Mouse (Mus musculus) liver (tissue): ENCODE measurements around the gene Me1.

ENCODE experiments used
- DNase-seq: peaks from one replicate; pipeline ENCODE4 v3.0.0-alpha.2; 2020; ENCODE audit warnings: mixed read lengths

Me1 gene

DNA sequence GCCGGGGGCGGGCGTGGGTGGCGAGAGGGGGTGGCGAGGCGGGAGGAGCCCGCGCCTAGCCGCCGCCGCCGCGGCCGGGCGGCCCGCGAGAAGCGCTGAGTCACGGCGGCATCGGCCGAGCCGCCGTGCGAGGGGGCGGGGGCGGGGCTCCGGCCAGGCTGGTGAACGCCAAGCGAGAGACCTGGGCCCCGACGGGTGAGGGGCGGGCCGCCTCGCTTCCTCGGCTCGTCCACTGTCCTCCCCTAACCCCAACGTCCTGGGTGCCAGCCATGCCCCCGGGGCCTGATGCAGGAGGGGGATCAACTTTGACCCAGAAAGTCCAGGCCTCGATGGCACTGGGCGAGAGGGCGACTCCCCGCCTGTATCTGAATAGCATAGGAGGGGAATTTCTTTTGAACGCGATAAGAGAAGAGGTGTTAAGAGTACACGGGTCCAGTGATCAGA lies at the start of gene Me1:
Me1 (minus strand) TSS at position 136 of the 444 bp plus-strand sequence.
- peak; percentile 78 for DNase-seq

DNA sequence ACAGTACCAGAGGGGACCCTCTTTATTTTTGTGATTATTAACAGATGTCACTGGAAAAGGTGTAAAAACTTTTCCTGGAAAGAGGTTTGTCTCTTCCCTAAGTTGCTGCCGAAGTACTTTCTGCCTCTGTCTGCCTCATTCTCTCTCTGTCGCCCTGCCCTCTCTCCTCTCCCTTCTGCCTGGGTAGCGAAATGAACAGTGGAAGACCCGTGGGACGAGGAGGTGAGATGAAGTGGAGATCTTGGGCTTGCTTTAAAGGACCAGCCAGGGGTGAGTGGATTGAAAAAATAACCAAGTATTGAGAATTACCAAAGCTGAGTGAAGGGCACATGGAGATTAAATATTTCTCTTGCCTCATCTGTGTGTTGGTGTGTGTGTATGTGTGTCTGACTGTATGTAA lies 48.3 kb upstream of the Me1 start:
- no peak for DNase-seq

DNA sequence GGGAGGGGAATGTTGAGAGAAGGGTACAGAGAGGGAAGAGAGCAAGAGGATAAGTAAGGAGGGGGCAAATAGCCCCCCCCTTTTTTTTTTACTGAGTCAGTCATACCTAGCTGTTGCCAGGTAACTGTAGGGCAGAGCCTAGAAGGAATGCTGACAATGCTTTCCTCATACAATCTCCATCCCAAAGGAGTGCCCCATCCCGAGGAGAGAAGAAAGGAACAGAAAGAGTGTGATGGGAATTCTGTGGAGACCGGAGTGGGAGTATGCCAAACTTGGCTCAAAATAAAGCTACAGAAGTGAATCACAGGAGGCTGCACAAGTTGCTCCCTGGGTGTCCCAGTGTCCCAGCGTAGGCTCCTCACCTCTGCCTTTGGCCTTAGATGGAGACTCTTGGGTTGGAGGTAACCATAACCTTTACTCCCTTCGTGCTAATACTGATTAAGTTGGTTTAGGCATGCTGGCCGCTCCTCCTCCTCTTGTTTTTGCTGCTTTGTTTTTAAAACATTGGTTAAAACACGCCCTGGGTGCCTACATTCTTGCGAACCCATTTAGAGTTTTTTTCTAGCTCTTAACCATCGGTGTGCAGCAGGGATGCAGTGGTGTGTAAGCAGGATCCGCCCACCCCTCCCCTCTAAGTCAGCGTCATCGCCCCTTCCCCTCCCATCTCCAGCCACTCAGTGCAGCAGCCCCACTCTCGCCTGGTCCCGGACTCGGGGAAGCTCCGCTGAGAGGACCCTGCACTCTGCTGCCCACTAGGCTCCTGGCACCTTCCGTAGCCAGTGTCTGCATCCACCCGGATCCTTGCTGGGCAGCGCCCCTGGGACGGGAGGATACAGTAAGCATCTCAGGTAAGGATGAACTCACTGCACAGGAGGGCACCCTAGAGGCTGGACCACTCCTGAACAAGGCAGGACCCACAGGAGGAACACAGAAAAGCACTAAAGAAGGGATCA lies 47.5 kb upstream of the Me1 start, which contains the start of gene Prss35:
Prss35 (plus strand) TSS at position 691 of the 953 bp plus-strand sequence.
- DNase-seq, result peak; percentile 16

DNA sequence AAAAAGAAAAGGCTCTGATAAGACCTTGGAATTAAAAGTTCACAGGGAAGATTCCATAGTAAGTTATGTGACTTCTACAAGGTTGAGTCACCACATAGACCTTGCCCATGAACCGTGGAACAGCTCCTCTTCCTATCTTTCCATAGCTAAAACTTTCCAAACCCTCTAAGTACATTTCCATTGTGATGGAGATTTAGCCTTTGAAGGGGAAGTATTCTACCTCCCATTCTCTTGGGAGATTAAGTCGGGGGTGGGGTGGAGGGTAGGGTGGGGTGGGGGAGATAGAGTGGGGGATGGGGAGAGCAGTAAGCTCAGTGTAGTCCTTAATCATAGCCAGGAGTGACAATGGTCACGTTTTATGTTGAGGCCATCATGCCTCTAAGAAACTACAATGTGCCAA lies 44.2 kb upstream of the Me1 start:
- DNase-seq, result no peak

DNA sequence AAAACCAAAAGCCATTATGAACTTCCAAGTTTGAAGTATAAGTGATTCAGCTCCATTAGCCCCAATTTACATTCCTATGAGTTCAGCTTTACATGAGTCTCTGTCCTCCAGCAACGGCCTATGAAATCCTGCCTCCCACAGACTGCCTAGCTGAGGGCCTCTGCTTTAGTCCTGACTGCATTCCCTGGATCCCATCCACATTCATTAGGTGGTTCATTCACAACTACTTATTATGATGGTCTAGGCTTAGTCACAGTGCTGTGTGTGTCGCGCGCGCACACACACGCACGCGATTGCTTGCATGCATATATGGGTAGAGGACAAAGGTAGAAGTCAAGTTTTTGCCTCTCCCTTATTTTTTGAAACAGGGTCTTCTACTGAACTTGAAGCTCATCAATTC lies 43.0 kb upstream of the Me1 start:
- DNase-seq, result no peak

DNA sequence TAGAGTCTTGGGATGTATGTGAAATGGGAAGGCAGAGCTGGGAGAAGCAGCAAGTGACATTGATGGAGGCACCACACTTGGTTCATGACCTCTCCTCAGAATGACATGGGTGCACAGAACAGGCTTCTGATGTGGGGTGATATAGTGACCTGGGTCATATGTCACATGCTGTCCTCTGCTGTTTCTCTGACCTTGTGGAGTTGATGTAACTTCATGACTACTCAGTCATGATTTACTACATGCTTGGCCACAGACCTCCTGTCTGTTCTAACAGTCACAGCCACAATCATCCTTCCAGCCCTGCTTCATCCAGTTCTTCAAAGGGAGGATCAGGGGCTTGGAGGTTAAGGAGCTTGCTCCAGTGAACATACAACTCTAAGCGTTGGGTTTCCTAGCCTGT lies 42.3 kb upstream of the Me1 start:
- no peak for DNase-seq

DNA sequence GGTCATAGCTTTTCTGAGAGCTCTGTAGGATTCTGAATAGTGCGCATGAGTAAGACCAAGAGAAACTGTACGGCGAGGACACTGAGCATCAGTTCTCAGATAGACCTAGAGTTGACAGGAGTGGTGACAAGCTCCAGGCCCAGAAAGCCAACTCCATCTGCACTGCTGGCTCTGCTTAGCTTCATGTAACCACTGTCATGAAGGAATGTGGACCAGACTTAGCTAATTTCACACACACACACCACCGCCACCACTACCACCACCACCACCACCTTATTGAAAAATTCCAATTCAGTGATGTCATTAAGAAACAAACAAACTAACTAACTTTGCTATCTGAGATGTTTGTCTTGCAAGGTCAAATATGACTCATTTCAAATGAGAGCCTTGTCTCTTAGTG lies 41.2 kb upstream of the Me1 start:
- DNase-seq, result no peak

DNA sequence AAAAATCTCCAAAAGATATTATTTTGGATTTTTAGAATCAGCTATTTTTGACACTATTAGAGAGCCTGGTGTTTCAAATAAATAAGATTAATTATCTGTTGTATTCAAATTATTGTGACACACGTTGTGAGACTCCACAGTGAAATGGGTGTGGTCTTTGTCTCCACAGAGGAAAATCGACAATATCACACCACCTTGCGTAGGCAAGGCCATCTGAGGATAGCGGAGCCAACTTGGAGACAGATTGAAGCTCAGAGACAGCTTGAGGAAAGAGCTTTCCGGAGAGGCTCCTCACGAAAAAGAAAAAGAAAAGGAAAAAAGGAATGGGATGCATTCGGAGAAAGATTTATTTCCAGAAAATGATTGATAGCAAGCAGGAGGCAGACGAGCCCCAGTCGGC lies 39.0 kb upstream of the Me1 start:
- DNase-seq, result no peak

DNA sequence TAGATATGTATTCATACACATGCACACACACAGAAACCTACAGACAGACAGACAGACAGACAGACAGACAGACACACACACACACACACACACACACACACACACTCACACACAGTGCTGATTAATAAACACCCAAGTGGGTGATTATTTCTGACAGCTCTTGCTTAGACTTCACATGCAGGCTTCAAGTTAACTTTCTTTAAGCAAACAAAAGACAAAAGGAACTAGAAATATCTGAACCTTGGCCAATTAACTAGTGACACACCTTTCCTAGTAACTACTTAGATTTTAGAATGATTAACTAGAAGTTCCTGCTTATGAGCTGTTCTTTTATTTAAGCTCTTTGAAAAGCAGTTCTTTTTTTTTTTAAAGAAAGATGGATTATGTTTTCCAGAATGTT lies 38.6 kb upstream of the Me1 start:
- DNase-seq, result no peak

DNA sequence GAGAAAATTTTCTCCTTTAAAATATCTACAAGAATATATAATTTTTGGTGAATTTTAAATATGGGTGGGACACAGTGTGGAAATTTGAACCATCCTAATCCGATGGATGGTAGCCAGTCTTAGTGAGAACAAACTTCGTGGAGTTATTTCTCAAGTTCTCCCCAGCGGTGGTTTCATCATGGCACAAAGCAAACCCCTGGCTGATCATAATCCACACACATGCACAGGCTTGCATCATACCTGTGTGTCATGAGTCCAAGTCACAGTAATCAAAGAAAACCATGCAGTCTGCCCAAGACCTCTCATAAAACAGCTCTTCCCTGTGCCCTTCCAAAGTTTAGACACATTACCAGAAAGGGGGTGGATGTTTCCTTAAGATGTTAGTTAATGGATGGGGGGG lies 34.1 kb upstream of the Me1 start:
- DNase-seq, result no peak

DNA sequence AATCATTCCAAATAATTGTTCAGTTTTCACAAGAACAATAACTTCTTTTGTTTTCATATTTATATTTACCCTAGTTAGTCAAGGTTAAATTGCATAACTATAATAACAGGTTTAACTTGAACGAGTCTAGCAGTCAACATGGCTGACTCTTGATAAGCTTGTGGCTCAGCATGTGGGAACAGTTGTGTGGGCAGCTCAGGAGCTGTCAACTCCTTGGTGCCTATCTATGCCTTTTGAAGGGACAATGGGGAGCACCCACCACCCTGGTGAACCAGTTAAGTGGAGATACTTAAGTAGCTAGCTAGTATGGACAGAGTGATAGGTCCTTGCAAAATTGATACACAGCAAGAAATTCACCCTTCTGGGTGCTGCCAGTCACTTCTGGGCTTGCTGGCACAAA lies 33.3 kb upstream of the Me1 start:
- DNase-seq, result no peak

DNA sequence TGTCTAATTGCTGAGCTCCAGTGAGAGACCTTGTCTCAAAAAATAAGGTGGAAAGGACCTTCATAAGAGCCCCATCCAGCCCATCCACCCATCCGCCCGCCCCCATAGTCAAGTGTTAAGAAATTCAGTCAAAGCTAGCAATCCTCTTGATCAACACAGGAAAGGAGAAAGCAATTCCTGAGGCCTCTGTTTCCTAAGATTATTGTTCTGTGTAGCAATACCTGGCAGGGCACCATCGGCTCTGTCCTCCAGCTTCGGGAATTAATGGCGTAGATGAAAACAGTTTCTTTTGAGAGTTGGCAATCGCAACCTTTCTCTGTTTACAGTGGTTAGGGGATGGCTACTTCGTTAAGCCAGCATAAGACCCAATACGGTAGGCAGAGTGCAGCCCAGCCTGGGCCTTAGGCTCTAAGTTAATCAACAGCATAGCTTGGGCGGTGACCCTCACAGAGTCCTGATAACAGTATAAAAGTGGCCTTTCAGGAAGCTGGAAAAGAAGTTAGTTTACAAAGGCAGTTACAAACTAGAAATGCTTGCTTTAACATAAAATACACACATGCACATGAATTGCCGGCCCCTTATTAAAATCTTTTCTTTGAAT lies 32.6 kb upstream of the Me1 start:
- no peak for DNase-seq

DNA sequence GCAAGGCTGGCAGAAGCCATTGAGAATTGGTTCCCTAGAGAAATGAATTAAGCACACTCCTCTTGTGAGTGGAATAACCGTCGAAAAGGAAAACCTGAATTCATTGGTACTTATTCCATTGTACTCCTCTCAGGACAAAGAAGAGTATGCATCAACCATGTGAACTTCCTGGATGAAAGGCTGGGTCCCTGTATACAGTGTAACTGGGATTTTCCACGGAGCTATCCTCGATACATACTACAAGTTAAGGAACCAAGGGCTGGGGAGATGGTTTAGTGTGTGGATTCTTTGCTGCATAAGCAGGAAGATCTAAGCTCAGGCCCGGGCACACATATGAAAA lies 30.6 kb upstream of the Me1 start:
- DNase-seq, result no peak

DNA sequence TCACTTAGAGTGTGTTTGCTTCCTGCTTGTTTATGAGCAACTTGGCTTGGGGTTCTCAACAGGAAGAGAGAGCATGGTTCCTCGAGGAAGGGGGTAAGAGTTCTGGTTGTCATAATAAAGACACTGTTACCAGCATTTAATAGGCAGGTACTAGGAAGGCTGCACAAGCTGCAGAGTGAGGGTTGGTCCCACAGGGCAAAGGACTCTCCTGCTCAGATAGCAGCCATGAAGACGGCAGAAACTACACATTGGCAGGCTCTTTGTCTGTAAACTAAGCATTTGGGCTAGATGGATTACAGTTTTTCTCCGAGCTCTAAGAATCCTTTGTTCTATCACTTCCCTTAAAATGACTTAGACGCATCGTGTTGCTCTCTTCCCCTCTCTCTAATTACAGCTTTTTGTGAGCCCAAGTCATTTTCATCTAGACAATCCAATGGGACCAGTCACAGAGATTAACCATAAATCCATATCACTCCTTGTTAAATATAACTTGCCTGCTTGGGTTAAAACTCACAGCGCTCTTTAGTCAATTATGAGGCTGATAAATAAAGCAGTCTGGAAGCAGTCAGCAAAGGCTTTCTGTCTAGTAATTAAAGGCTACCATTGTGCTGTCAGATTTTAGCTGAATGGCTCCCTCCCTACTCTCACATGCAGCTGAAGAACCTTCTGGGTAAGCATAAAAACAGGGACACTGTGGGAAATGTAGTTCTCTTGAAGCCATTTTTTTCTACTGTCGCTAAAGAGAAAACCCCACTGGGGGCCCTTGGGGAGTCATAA lies 30.0 kb upstream of the Me1 start:
- no peak for DNase-seq

DNA sequence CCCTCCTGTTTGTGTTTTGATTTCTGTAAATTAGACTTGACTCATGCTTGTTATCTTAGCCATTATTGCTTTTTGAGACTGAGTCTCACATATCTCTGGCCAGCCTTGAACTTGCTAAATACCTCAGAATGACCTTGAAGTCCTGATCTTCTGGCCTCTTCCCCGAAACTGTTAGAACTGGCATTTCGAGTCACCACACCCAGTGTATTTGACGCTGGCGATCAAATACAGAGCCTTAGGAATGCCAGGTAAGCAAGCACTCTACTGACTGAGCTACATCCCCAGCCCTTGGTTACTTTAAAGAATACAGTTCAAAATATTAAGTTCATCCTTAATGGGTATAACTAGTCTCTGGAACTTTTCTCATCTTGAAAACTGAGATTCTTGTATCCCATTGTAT lies 29.3 kb upstream of the Me1 start:
- no peak for DNase-seq

DNA sequence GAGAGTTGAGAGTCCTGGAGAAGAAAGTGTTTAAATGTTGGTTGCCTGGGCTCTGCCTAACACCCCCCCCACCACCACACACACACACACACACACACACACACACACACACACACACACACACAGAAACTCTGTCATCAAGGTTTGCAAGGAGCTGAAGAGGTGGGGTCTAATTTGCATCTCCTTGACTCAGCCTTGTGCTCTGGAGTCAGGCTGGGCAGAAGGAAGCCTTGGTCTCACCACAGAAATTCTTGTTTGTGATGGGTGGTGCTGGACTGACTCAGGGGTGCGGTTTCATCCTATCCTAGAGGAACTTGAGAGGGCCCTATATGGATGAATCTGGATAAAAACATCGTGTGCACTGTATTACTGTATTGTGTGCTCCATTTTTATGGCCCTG lies 25.0 kb upstream of the Me1 start:
- DNase-seq, result no peak

DNA sequence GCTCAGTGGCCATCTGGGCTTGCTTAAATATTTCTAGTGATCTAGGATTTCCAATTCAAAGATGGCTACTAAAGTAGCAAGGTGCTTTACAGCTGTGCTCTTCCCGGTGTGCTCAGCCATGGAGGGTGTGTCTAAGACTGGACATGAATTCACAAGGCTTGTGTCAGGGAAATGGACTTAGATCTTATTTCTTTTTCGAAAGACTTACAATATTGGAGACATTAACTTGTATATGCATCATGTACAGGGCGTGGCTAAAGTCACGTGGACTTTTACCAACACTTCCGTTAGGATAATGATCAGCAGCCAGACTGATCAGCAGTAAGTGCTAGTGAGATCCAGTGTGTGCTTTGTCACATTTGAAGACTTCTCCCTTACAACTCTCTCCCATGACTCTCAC lies 24.5 kb upstream of the Me1 start:
- DNase-seq, result no peak

DNA sequence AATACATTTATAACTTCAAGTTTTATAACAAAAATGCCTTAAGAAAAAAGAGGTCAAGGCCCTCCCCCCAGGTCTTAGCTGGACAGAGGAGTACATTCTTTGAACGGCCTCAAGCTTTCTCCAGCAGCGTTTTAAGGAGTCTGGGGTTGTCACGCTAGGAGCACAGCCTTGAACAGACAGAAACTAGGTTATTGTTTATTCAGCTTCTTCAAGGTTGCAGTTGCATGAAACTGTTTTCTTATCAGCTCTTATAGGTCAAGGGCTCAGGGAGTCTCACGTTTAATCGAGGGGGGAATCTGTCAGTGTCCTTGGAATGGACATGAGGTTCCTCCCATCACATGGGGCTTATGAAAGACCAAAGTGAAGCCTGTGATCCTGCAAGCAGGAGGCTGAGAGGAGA lies 21.4 kb upstream of the Me1 start:
- no peak for DNase-seq

DNA sequence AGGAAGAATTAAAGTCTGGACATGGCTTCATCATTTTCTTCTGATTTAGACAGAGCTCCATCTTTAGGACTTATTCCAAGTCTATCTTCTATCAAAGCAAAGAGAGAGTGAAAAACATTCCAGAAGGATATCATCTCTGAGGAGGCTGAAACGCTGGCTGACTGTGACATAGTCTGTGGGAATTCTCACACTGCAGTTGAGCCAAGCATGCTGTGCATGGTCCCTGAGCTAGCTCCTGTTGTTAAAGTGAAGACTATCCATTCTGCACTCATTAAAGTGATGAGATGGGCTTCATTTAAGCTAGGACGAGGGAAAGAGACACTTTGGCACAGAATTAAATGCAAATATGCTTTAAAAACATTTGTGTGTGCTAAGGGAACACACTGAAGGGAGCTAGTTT lies 20.8 kb upstream of the Me1 start:
- no peak for DNase-seq

DNA sequence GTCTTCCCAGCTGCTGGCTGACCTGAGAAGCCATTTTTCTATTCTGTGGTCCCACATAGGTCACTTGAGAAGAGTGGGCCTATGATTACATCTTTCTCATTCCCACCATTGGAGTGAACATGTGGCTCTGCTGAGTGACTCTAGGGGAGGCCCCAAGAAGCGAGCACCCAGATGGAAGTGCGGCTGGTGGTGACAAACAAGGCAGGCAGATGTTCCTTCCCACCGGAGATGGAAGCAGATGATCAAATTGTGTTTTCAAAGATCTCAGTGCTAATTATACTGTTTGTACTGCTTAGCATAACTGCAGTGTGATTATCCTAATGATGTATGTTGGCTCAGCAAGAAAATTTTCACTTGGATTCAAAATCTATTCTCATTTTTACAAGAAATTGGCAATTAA lies 18.3 kb upstream of the Me1 start:
- DNase-seq, result no peak

DNA sequence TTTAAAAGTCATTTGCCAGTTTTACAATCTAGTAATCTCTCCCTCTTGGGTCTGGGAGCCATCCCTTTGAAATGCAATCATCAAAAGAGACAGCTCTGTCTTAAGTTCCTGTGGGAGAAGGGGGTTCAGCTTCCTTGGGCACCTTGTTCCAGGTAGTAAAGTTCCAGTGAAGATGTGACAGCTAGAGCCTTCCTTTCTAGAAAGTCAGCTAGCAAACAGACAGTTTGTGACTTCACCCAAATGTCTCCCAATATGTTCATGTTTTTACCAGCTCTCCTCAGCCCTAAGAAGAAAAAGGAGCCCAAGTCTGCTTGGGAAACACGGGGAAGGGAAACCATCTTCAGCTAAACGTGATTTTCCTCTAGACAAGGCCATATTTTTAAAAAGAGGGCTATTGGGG lies 16.9 kb upstream of the Me1 start:
- no peak for DNase-seq

DNA sequence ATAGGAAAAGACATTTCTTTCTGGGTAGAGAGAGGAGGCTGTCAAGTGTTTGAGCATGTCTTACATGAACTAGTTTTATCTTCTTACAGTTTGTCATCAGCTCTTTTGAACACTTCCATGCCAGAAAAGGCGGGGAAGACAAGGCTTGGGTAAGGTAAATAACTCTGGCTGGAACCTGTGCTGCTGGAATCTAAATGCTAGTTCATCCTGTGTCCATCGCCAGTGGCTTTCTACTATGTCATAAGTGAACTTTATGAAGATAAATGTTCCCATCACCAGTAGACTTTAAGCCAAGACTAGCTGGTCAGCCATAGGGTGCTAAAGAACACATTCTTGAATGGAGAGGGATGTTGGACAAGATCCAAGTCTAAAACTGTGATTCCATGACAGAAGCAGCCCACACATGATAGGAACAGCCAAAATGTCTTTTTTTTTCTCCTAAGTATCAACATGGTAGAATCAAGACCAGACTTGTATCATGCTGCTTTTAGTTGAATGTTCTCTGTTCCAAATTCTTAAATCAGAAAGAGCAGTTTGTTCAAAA lies 14.4 kb upstream of the Me1 start:
- DNase-seq, result no peak

DNA sequence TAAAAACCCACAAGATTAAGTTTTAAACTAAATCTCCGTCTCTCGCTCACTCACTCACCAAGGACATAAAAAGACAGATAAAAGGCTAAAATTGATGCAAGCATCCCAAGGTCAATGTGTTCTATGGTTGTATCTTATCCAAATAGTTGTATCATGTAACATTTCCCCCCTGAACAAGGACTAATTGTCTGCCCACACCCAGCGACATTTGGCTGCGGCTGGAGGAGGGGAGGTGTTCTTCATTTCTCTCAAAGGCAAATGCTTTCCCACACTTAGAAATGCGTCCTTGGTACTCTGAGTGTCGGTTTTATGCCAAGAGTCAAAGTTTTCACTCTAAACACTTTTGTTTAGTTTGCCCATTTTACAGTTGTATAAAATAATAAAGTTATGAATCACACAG lies 13.2 kb upstream of the Me1 start:
- no peak for DNase-seq

DNA sequence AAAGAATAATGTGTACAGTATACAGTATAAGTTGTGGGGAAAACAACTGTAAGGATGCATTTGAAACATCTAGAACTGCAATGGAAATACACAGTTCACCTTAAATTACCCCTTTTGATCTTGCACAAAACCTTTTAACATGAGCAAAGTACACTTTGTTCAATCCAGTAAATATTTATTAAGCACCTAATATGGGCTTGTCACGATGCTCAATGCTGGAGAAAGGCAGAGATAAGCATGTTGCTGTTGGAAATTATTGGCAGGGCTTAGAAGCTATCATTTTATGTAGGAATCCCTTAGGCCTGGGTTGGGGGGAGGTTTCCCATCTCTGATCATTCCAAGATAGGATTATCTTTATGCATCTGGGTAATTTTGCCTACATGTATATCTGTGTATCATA lies 11.7 kb upstream of the Me1 start:
- no peak for DNase-seq
